Mouse (Mus musculus) midbrain, embryonic 13.5 days (tissue): ENCODE data around the gene Ilf3. TPM values are rescaled to one million over a fixed set of nuclear protein-coding genes. Genes with fewer than 3 reads are reported as not detected.
A peak's percentile ranks its signal among the peaks of the same experiment; 100 is the strongest.

Source experiments
- ATAC-seq: fragments of 200-750 bp; cut with Nextera tagmentation; 2 replicates; pipeline ENCODE4 v1.8.0; 2017; ENCODE audit warnings: mild to moderate bottlenecking, moderate TSS enrichment, moderate library complexity
- H3K27ac ChIP-seq: fragments of 300-500 bp; sonication (generic); 2 replicates; pipeline ENCODE4 v1.5.1; 2015; ENCODE audit warnings: inconsistent platforms, mild to moderate bottlenecking, moderate library complexity
- H3K27me3 ChIP-seq: fragments of 300-500 bp; sonication (generic); 2 replicates; pipeline ENCODE4 v1.6.1; 2015; ENCODE audit warnings: mild to moderate bottlenecking, inconsistent platforms
- H3K36me3 ChIP-seq: fragments of 300-500 bp; sonication (generic); 2 replicates; pipeline ENCODE4 v1.6.1; 2015; ENCODE audit warnings: mild to moderate bottlenecking, inconsistent platforms
- H3K4me1 ChIP-seq: fragments of 300-500 bp; sonication (generic); replicated peaks from 2 replicates; pipeline ENCODE4 v1.6.1; 2015; ENCODE audit warnings: inconsistent platforms
- H3K4me2 ChIP-seq: fragments of 300-500 bp; sonication (generic); replicated peaks from 2 replicates; pipeline ENCODE4 v1.6.1; 2015; ENCODE audit warnings: moderate library complexity, mild to moderate bottlenecking, inconsistent platforms
- H3K4me3 ChIP-seq: fragments of 300-500 bp; sonication (generic); replicated peaks from 2 replicates; pipeline ENCODE4 v1.5.1; 2015; ENCODE audit warnings: mild to moderate bottlenecking, inconsistent platforms
- H3K9ac ChIP-seq: fragments of 300-500 bp; sonication (generic); replicated peaks from 2 replicates; pipeline ENCODE4 v1.6.1; 2015; ENCODE audit warnings: mild to moderate bottlenecking, inconsistent platforms
- H3K9me3 ChIP-seq: fragments of 300-500 bp; sonication (generic); 2 replicates; pipeline ENCODE4 v1.6.1; 2016; ENCODE audit warnings: mild to moderate bottlenecking, inconsistent platforms
- WGBS: fragments of 180-500 bp; shearing (Covaris S2); methylation state at CpG from one replicate; pipeline ENCODE4 v1.1.7; 2015; 5-methylcytosine and 5-hydroxymethylcytosine counted together
- polyA plus RNA-seq: library from polyadenylated mRNA; unstranded; fragments of >200 nt; fragmentation: Nextera tagmentation; extraction: Ambion mirVana; gene quantifications from 2 replicates; pipeline ENCODE4 v1.2.1, GENCODE M21; 2015

Gene Ilf3
- polyA plus RNA-seq, 1 experiment from 2014 or later: 312 TPM

DNA sequence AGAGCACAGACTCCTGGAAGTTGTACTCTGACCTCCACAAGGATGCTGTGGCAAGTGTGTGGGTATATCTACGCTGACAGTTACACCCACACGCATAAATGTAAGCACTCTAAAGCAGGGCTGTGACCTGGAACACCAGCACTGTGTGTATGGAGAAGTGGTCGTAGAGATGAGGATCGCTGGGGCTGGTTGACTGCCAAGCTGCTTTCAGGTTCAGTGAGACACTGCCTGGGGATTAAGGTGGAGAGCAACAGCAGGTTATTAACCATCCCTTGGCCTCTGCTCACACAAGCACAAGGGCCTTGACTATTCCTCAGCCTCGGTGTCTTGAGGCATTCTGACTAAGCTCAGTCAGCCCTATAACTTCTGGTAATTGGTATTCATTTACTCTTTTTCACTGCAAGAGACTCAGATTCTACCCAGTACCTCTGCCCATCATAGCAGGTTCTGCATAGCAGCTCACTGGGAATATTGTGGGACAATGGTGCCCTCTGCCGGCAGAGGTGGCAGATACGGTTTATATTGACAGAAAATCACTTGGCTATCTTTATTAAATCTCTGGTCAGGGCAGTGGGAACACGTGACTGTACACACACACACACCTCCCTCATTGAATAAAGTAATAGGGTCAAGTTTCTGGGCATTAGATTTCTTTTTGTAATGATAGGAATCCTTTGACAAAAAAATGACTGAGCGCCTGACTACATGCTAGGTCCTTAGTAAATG, 42.1 kb downstream of the Ilf3 start:
- WGBS: 35% methylated on average over 9 of the region's 9 CpGs
- no peak overlapping the region for H3K4me2 ChIP-seq
- ATAC-seq: peak; percentile 10; the same call in 1 of the 2 replicates
- no peak overlapping the region for H3K9ac ChIP-seq
- peaks cover 29% of the 10 kb centered on the region for H3K4me1 ChIP-seq
- no peaks in the 10 kb centered on the region for H3K9me3 ChIP-seq
- peak overlapping the region; percentile 17 for H3K27ac ChIP-seq
- peaks cover 36% of the 10 kb centered on the region for H3K36me3 ChIP-seq
- H3K4me3 ChIP-seq: no peak overlapping the region
- H3K27me3 ChIP-seq: no peaks in the 10 kb centered on the region

GRCm38 (mm10) chr9:21411669-21412550, 44.2 kb downstream of the Ilf3 start, which contains the start of gene Qtrt1:
Qtrt1 (plus strand) TSS chr9:21411837.
- H3K27me3 ChIP-seq: no peaks in the 10 kb centered on the region
- H3K9ac ChIP-seq: peak within 1 kb of the TSS; percentile 85
- H3K27ac ChIP-seq: peak within 1 kb of the TSS; percentile 77
- 2% methylated on average over 53 of the region's 53 CpGs for WGBS
- peaks cover 29% of the 10 kb centered on the region for H3K4me1 ChIP-seq
- peaks cover 31% of the 10 kb centered on the region for H3K36me3 ChIP-seq
- H3K9me3 ChIP-seq: no peaks in the 10 kb centered on the region
- peak within 1 kb of the TSS; percentile 76 for H3K4me3 ChIP-seq
- peak within 1 kb of the TSS; percentile 87 for H3K4me2 ChIP-seq
- ATAC-seq: peak; percentile 97

- no peak for ATAC-seq
- WGBS: 83% methylated on average over 2 of the region's 2 CpGs
- H3K27me3 ChIP-seq: no peaks in the 10 kb centered on the region
- H3K9me3 ChIP-seq: no peaks in the 10 kb centered on the region
- H3K36me3 ChIP-seq: peaks cover 59% of the 10 kb centered on the region
- H3K4me2 ChIP-seq: no peak overlapping the region
- H3K4me1 ChIP-seq: peaks cover 14% of the 10 kb centered on the region
- H3K27ac ChIP-seq: no peak overlapping the region
- H3K9ac ChIP-seq: no peak overlapping the region
- no peak overlapping the region for H3K4me3 ChIP-seq
Observed at GRCm38 (mm10) chr9:21417866-21418265, 50.2 kb downstream of the Ilf3 start.

GRCm38 (mm10) chr9:21419646-21420045, 52.0 kb downstream of the Ilf3 start:
- Histone ChIP-seq H3K9me3 (no peaks in the 10 kb centered on the region), H3K36me3 (peaks cover 56% of the 10 kb centered on the region), H3K4me2 (no peak overlapping the region), H3K9ac (no peak overlapping the region), H3K27ac (no peak overlapping the region), H3K4me1 (0 out of 2 replicates have a peak, but pooled peaks cover 3% of the 10 kb centered on the region), H3K4me3 (no peak overlapping the region), H3K27me3 (no peaks in the 10 kb centered on the region)
- ATAC-seq: no peak
- 85% methylated on average over 2 of the region's 2 CpGs for WGBS

DNA sequence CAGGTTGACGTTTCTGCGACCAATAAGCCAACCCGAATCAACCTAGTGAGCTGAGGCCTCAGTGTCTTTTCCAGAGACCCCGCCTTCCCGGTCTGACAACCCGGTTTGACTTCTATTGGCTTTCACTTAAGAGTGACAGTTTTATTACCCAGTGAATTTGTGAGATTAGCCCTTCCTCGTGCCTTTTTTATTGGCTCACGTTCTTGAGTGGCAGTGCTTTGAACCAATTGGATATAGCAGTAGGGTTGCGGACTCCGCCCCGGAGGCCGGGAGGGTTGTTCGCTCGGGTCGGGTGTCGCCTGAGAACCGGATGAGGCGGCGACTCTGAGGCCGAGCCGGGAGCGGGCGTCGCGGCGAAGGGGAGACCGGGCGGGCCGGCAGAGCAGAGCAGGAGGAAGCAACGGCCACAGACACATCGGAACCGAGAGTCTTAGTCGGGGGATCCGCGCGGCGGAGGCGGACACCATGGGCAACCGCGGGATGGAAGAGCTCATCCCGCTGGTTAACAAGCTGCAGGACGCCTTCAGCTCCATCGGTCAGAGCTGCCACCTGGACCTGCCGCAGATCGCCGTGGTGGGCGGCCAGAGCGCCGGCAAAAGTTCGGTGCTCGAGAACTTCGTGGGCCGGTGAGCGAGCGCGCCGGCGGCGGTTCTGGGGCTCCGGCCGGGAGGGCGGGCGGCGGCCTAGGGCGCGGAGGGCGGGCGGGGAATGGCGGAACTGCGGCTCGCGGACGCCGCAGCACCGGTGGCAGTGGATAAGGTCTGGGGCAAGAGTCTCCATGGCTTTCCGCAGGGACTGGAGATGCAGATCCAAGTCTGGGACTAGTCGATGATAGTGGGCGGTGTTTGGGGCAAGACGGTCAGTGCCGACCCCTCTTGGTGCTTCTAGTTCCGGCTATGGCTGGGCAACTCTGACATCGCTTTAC, 57.2 kb downstream of the Ilf3 start, which contains the start of gene Dnm2:
Gene Dnm2, plus strand, starts transcription at position 278 of the 925 bp plus-strand sequence.
- no peaks in the 10 kb centered on the region for H3K9me3 ChIP-seq
- peak within 1 kb of the TSS; percentile 95 for H3K4me2 ChIP-seq
- peak within 1 kb of the TSS; percentile 91 for H3K9ac ChIP-seq
- H3K27me3 ChIP-seq: no peaks in the 10 kb centered on the region
- peak within 1 kb of the TSS; percentile 85 for H3K27ac ChIP-seq
- peaks cover 16% of the 10 kb centered on the region for H3K36me3 ChIP-seq
- H3K4me1 ChIP-seq: peaks cover 26% of the 10 kb centered on the region
- under 1% methylated on average over 81 of the region's 82 CpGs for WGBS
- ATAC-seq: peak; percentile 99
- H3K4me3 ChIP-seq: peak within 1 kb of the TSS; percentile 93

DNA sequence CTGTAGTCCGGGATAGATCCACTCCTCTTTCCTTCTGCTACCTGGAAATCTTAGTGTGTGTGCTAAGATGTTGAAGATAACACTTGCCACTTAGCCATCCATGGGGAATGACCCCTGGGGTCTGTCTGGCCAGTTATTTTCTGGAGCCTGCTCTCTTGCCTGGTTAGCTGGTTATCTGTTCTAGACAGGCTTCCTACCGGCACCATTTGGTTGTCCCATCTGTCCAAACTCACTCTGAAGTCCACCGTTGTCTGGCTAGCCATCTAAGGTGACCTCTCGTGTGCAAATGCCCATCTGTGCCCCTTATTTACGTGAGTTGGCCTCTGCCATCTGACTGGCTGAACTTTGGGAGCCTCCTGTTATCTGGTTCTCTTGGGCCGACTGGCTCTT, 57.9 kb downstream of the Ilf3 start:
- Histone ChIP-seq H3K4me3 (peak overlapping the region; percentile 93), H3K4me1 (peaks cover 27% of the 10 kb centered on the region), H3K27me3 (no peaks in the 10 kb centered on the region), H3K36me3 (peaks cover 9% of the 10 kb centered on the region), H3K9ac (peak overlapping the region; percentile 91), H3K9me3 (no peaks in the 10 kb centered on the region), H3K4me2 (peak overlapping the region; percentile 95), H3K27ac (peak overlapping the region; percentile 85; the same call in 1 of the 2 replicates)
- 15% methylated on average over 6 of the region's 6 CpGs for WGBS
- ATAC-seq: no peak

GRCm38 (mm10) chr9:21426013-21426412, 58.3 kb downstream of the Ilf3 start:
- no peaks in the 10 kb centered on the region for H3K9me3 ChIP-seq
- WGBS: 62% methylated on average over 1 of the region's 1 CpGs
- no peak for ATAC-seq
- peak overlapping the region; percentile 93 for H3K4me3 ChIP-seq
- no peaks in the 10 kb centered on the region for H3K27me3 ChIP-seq
- H3K4me2 ChIP-seq: peak overlapping the region; percentile 95
- H3K36me3 ChIP-seq: peaks cover 4% of the 10 kb centered on the region
- H3K9ac ChIP-seq: peak overlapping the region; percentile 91
- H3K27ac ChIP-seq: no peak overlapping the region
- peaks cover 32% of the 10 kb centered on the region for H3K4me1 ChIP-seq

DNA sequence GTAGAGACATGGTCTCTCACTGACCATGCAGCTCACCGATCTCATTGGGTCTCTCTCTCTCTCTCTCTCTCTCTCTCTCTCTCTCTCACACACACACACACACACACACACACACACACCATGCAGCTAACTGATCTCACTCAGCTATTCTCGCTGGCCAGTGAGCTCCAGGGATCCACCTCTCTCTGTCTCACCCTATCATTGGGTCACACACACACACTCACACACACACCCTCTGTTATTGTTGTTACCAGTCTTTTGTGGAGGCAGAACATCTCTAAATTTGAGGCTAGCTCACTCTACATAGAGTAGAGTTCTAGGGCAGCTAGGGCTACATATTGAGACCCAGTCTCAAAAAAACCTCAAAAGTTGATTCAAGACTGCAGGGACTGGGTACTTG, 58.9 kb downstream of the Ilf3 start:
- peaks cover 33% of the 10 kb centered on the region for H3K4me1 ChIP-seq
- no peak for ATAC-seq
- peak overlapping the region; percentile 93; the same call in 1 of the 2 replicates for H3K4me3 ChIP-seq
- no peaks in the 10 kb centered on the region for H3K9me3 ChIP-seq
- H3K27me3 ChIP-seq: no peaks in the 10 kb centered on the region
- 66% methylated on average over 2 of the region's 2 CpGs for WGBS
- H3K27ac ChIP-seq: no peak overlapping the region
- peak overlapping the region; percentile 95 for H3K4me2 ChIP-seq
- no peaks in the 10 kb centered on the region for H3K36me3 ChIP-seq
- peak overlapping the region; percentile 91 for H3K9ac ChIP-seq

GRCm38 (mm10) chr9:21427773-21428172, 60.1 kb downstream of the Ilf3 start:
- Histone ChIP-seq H3K27me3 (no peaks in the 10 kb centered on the region), H3K36me3 (no peaks in the 10 kb centered on the region), H3K9me3 (no peaks in the 10 kb centered on the region), H3K27ac (no peak overlapping the region), H3K4me2 (no peak overlapping the region), H3K9ac (no peak overlapping the region), H3K4me1 (peaks cover 33% of the 10 kb centered on the region), H3K4me3 (no peak overlapping the region)
- 94% methylated on average over 2 of the region's 2 CpGs for WGBS
- no peak for ATAC-seq

DNA sequence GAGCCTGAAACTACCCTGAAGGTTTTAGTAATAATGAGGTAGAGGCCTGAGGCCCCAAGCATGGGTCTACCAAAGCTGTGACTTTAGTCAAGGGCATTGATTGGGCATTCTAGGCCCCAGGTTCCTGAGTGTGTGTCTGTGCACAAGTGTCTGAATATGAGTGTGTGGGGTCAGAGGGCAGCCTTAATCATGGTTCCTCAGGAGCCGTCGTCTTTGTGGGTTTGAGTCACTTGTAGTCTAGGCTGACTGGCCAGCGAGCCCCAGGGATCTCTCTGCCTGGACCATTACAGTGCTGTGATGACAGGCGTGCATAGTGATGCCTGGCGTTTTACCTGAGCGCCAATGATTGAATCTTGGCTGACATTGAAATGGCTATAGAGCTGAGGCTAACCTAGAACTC, 60.5 kb downstream of the Ilf3 start:
- Histone ChIP-seq H3K27ac (no peak overlapping the region), H3K9ac (no peak overlapping the region), H3K4me3 (no peak overlapping the region), H3K4me1 (peaks cover 33% of the 10 kb centered on the region), H3K27me3 (no peaks in the 10 kb centered on the region), H3K9me3 (no peaks in the 10 kb centered on the region), H3K4me2 (no peak overlapping the region), H3K36me3 (no peaks in the 10 kb centered on the region)
- 86% methylated on average over 6 of the region's 6 CpGs for WGBS
- ATAC-seq: no peak

- no peaks in the 10 kb centered on the region for H3K27me3 ChIP-seq
- H3K9me3 ChIP-seq: no peaks in the 10 kb centered on the region
- WGBS: 81% methylated on average over 7 of the region's 7 CpGs
- no peak overlapping the region for H3K4me2 ChIP-seq
- H3K36me3 ChIP-seq: no peaks in the 10 kb centered on the region
- peaks cover 27% of the 10 kb centered on the region for H3K4me1 ChIP-seq
- H3K27ac ChIP-seq: no peak overlapping the region
- no peak for ATAC-seq
- H3K4me3 ChIP-seq: no peak overlapping the region
- no peak overlapping the region; the same call in 1 of the 2 replicates for H3K9ac ChIP-seq
Observed at GRCm38 (mm10) chr9:21430724-21431123, 63.1 kb downstream of the Ilf3 start.
